Mouse (Mus musculus) midbrain, embryonic 14.5 days (tissue): ENCODE results near the gene Kif3a. TPM values are rescaled to one million over a fixed set of nuclear protein-coding genes. Genes with fewer than 3 reads are reported as not detected.
"Not testable (repeated sequence)": the region's sequence is repeated elsewhere in the genome, so short reads cannot be mapped to it uniquely, and the experiment has no call there.

ENCODE experiments used
- ATAC-seq: fragments of 200-750 bp; cut with Nextera tagmentation; 2 replicates; pipeline ENCODE4 v1.8.0; 2017; ENCODE audit warnings: moderate number of reproducible peaks, moderate library complexity; ENCODE audit not compliant: low FRiP score, low TSS enrichment
- DNase-seq: peaks from one replicate; pipeline ENCODE4 v3.0.0-alpha.2; 2015
- H3K27ac ChIP-seq: fragments of 300-500 bp; sonication (generic); replicated peaks from 2 replicates; pipeline ENCODE4 v1.5.1; 2014; ENCODE audit warnings: mild to moderate bottlenecking, low read depth, low read length, moderate library complexity
- H3K27me3 ChIP-seq: fragments of 300-500 bp; sonication (generic); 2 replicates; pipeline ENCODE4 v1.6.1; 2014; ENCODE audit warnings: low read length, control low read depth, mixed read lengths; ENCODE audit not compliant: control insufficient read depth, insufficient read depth
- H3K36me3 ChIP-seq: fragments of 300-500 bp; sonication (generic); 2 replicates; pipeline ENCODE4 v1.6.1; 2014; ENCODE audit warnings: low read length, control low read depth; ENCODE audit not compliant: control insufficient read depth, insufficient read depth
- H3K4me1 ChIP-seq: fragments of 300-500 bp; sonication (generic); 2 replicates; pipeline ENCODE4 v1.6.1; 2014; ENCODE audit warnings: mild to moderate bottlenecking, antibody characterized with exemption, low read length, control low read depth; ENCODE audit not compliant: control insufficient read depth, insufficient read depth
- H3K4me2 ChIP-seq: fragments of 300-500 bp; sonication (generic); 2 replicates; pipeline ENCODE4 v1.6.1; 2014; ENCODE audit warnings: mild to moderate bottlenecking, low read length, moderate library complexity
- H3K4me3 ChIP-seq: fragments of 300-500 bp; sonication (generic); replicated peaks from 2 replicates; pipeline ENCODE4 v1.5.1; 2014; ENCODE audit warnings: low read depth, low read length
- H3K9ac ChIP-seq: fragments of 300-500 bp; sonication (generic); replicated peaks from 2 replicates; pipeline ENCODE4 v1.6.1; 2014; ENCODE audit warnings: mild to moderate bottlenecking, low read length, moderate library complexity
- H3K9me3 ChIP-seq: fragments of 300-500 bp; sonication (generic); 2 replicates; pipeline ENCODE4 v1.6.1; 2016; ENCODE audit warnings: low read length, control low read depth, mixed read lengths; ENCODE audit not compliant: control insufficient read depth
- WGBS: fragments of 180-500 bp; shearing (Covaris S2); extraction: QIAGEN DNeasy Blood & Tissue Kit; methylation state at CpG from one replicate; pipeline ENCODE4 v1.1.7; 2014; 5-methylcytosine and 5-hydroxymethylcytosine counted together
- polyA plus RNA-seq: library from polyadenylated mRNA; unstranded; fragments of >200 nt; fragmentation: Nextera tagmentation; extraction: Ambion mirVana; gene quantifications from 2 replicates; pipeline ENCODE4 v1.2.1, GENCODE M21; 2014

Kif3a gene
- polyA plus RNA-seq, 1 experiment from 2014 or later: 301 TPM

DNA sequence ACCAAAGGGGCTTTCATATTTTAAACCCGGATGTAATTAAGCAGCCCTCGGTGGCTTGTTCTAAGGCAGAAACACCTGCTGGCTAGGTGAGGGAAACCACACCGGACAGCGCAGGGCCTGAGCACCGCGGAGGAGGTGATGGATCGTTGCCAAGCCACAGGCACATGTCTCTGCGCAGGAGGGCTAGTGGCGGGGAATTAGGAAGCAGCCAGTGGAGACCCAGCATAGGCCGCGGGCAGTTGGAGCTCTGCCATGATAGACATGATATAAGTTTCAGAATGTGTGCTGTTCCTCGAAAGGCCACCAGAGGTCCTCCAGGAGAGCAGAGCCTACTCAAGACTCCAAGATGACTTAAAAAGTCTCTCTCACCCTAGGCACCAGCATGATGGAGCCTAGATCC lies 15.4 kb upstream of the Kif3a start:
- Histone ChIP-seq H3K36me3 (no peaks in the 10 kb centered on the region), H3K27ac (no peak overlapping the region), H3K27me3 (no peaks in the 10 kb centered on the region), H3K9ac (no peak overlapping the region), H3K9me3 (no peaks in the 10 kb centered on the region), H3K4me1 (no peaks in the 10 kb centered on the region), H3K4me2 (no peak overlapping the region), H3K4me3 (no peak overlapping the region)
- peak; percentile 25 for DNase-seq
- WGBS: 75% methylated on average over 12 of the region's 12 CpGs
- no peak for ATAC-seq

DNA sequence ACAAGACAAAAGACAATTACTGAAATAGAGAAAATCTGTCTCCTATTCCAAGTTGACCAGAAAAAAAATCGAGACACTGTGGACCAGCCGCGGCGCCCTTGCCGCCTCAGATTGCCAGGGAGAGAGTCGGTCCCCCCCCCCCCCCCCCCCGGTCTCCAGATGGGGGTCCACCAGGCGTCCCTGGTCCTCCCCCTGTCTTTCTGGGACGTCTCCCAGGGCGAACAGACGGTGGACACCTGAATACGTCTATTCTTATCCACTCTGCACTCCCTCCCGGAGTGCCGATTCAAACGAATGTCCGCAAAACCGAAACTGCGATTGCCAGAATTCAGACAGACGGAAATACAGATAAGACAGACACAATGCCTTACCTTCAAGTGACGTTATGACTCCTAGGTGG lies 10.7 kb upstream of the Kif3a start:
- H3K4me1 ChIP-seq, H3K4me3 ChIP-seq, H3K27ac ChIP-seq, DNase-seq, H3K9ac ChIP-seq, H3K36me3 ChIP-seq, H3K9me3 ChIP-seq, H3K27me3 ChIP-seq, H3K4me2 ChIP-seq, ATAC-seq: not testable (repeated sequence)
- 87% methylated on average over 11 of the region's 20 CpGs for WGBS

DNA sequence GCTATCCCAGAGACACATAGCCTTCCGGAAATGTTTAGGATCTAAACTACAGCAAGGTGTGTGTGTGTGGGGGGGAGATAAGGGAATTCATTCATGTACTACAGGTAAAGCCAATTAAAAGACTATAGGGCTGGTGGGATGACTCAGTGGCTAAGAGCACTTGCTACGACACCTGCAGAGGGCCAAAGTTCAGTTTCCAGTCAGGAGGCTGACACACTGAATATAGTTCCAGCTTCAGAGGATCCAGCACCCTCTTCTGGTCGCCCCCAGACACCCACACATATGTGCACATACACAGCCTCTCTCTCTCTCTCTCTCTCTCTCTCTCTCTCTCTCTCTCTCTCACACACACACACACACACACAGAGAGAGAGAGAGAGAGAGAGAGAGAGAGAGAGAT lies 9.2 kb upstream of the Kif3a start:
- H3K27me3 ChIP-seq, H3K27ac ChIP-seq, H3K9ac ChIP-seq, DNase-seq, H3K36me3 ChIP-seq, H3K9me3 ChIP-seq, ATAC-seq, H3K4me3 ChIP-seq, H3K4me1 ChIP-seq, H3K4me2 ChIP-seq: not testable (repeated sequence)
- 100% methylated on average over 1 of the region's 3 CpGs for WGBS

GRCm38 (mm10) chr11:53559980-53560379 lies 7.2 kb upstream of the Kif3a start:
- not testable (repeated sequence) for ATAC-seq, H3K9me3 ChIP-seq, H3K4me3 ChIP-seq, H3K4me2 ChIP-seq, H3K4me1 ChIP-seq, H3K9ac ChIP-seq, H3K36me3 ChIP-seq, H3K27me3 ChIP-seq, DNase-seq, H3K27ac ChIP-seq
- 93% methylated on average over 1 of the region's 3 CpGs for WGBS

GRCm38 (mm10) chr11:53561986-53562385 lies 5.2 kb upstream of the Kif3a start:
- Histone ChIP-seq H3K27me3 (no peaks in the 10 kb centered on the region), H3K4me1 (peaks cover 5% of the 10 kb centered on the region; the same call in 1 of the 2 replicates), H3K36me3 (no peaks in the 10 kb centered on the region), H3K9ac (no peak overlapping the region), H3K9me3 (0 out of 2 replicates have a peak, but pooled peaks cover 4% of the 10 kb centered on the region), H3K27ac (no peak overlapping the region), H3K4me2 (no peak overlapping the region), H3K4me3 (no peak overlapping the region)
- DNase-seq (no peak), ATAC-seq (no peak)
- 80% methylated on average over 2 of the region's 2 CpGs for WGBS

DNA sequence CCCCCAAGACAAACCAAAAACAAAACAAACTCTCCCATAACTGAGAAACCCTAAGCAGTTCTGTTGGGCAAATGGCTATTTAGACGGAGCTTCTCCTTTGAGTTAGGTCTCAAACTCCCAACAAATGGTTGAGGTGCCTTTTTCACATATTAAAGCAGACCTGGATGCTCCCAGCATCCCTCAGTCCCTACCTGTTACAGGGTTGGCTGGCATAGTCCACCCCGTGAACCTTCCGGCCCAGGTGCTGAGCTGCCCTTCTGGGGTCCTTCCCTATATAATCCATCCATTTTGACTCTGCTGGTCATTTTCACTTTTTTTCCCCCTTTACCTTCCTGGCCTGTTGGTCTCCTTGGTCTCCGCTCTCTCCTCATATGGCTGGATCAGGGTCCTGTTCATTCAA lies 533 bp upstream of the Kif3a start:
- Histone ChIP-seq H3K27me3 (no peaks in the 10 kb centered on the region), H3K36me3 (peaks cover 15% of the 10 kb centered on the region), H3K4me3 (peak overlapping the region; percentile 93), H3K27ac (peak overlapping the region; percentile 91), H3K4me2 (peak overlapping the region; percentile 53), H3K9me3 (0 out of 2 replicates have a peak, but pooled peaks cover 4% of the 10 kb centered on the region), H3K9ac (no peak overlapping the region; the same call in 1 of the 2 replicates), H3K4me1 (peaks cover 22% of the 10 kb centered on the region)
- ATAC-seq (no peak), DNase-seq (no peak)
- WGBS: 81% methylated on average over 4 of the region's 4 CpGs

DNA sequence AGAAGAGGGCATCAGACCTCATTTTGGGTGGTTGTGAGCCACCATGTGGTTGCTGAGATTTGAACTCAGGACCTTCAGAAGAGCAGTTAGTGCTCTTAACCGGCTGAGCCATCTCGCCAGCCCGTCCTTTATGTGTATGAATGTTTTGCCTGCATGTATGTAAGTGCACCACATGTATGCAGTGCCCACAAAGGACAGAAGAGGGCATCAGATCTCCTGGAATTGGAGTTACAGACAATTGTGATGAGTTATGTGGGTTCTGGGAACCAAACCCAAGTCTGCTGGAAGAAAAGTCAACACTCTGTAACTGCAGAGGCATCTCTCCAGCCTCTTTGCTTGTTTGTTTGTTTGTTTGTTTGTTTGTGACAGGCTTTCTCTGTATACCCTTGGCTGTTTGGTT lies 13.4 kb downstream of the Kif3a start:
- peaks cover 66% of the 10 kb centered on the region for H3K36me3 ChIP-seq
- WGBS: 96% methylated on average over 3 of the region's 3 CpGs
- no peak for DNase-seq
- H3K27ac ChIP-seq: no peak overlapping the region
- H3K9me3 ChIP-seq: no peaks in the 10 kb centered on the region
- H3K4me3 ChIP-seq: no peak overlapping the region
- no peak overlapping the region for H3K9ac ChIP-seq
- ATAC-seq: no peak
- H3K4me1 ChIP-seq: no peaks in the 10 kb centered on the region
- no peaks in the 10 kb centered on the region for H3K27me3 ChIP-seq
- no peak overlapping the region for H3K4me2 ChIP-seq

DNA sequence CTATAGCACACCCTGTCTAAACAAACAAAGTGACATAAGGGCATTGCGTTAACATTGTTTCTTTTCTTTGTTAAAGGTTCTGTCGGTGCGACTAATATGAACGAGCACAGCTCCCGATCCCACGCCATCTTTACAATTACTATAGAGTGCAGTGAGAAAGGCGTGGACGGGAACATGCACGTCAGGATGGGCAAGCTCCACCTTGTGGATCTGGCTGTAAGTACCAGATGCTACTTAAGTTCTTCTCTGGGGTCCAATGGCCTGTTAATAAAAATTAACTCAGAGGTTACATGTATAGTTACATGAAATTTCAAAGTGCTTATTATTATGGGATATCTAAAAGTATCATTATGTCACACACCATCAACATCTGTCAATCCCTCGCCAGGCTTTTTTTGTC lies 16.0 kb downstream of the Kif3a start:
- H3K4me1 ChIP-seq: no peaks in the 10 kb centered on the region
- ATAC-seq (no peak), DNase-seq (peak; percentile 33)
- H3K27me3 ChIP-seq: no peaks in the 10 kb centered on the region
- no peaks in the 10 kb centered on the region for H3K9me3 ChIP-seq
- H3K27ac ChIP-seq: no peak overlapping the region
- no peak overlapping the region for H3K4me2 ChIP-seq
- no peak overlapping the region for H3K4me3 ChIP-seq
- H3K9ac ChIP-seq: no peak overlapping the region
- H3K36me3 ChIP-seq: peaks cover 79% of the 10 kb centered on the region
- 65% methylated on average over 10 of the region's 10 CpGs for WGBS

- Histone ChIP-seq H3K4me1 (no peaks in the 10 kb centered on the region), H3K4me3 (no peak overlapping the region), H3K4me2 (no peak overlapping the region), H3K9me3 (no peaks in the 10 kb centered on the region), H3K36me3 (peaks cover 80% of the 10 kb centered on the region), H3K27ac (no peak overlapping the region), H3K27me3 (no peaks in the 10 kb centered on the region), H3K9ac (no peak overlapping the region)
- ATAC-seq (no peak), DNase-seq (peak; percentile 78)
- 68% methylated on average over 3 of the region's 3 CpGs for WGBS
These were observed 17.7 kb downstream of the Kif3a start for GRCm38 (mm10) chr11:53584849-53585248.
